Mouse (Mus musculus) forebrain, embryonic 13.5 days (tissue): ENCODE measurements around the gene Asic5. TPM values are rescaled to one million over a fixed set of nuclear protein-coding genes. Genes with fewer than 3 reads are reported as not detected.

Source experiments
- ATAC-seq: fragments of 200-750 bp; cut with Nextera tagmentation; 2 replicates; pipeline ENCODE4 v1.8.0; 2017
- H3K27ac ChIP-seq: fragments of 300-500 bp; sonication (generic); 2 replicates; pipeline ENCODE4 v1.5.1; 2015; ENCODE audit warnings: inconsistent platforms, mild to moderate bottlenecking, moderate library complexity
- H3K27me3 ChIP-seq: fragments of 300-500 bp; sonication (generic); 2 replicates; pipeline ENCODE4 v1.6.1; 2015; ENCODE audit warnings: mild to moderate bottlenecking, inconsistent platforms
- H3K36me3 ChIP-seq: fragments of 300-500 bp; sonication (generic); 2 replicates; pipeline ENCODE4 v1.6.1; 2015; ENCODE audit warnings: mild to moderate bottlenecking, inconsistent platforms; ENCODE audit not compliant: poor library complexity, severe bottlenecking
- H3K4me1 ChIP-seq: fragments of 300-500 bp; sonication (generic); 2 replicates; pipeline ENCODE4 v1.6.1; 2015; ENCODE audit warnings: inconsistent platforms
- H3K4me2 ChIP-seq: fragments of 300-500 bp; sonication (generic); 2 replicates; pipeline ENCODE4 v1.6.1; 2015; ENCODE audit warnings: inconsistent platforms, mild to moderate bottlenecking, moderate library complexity
- H3K4me3 ChIP-seq: fragments of 300-500 bp; sonication (generic); 2 replicates; pipeline ENCODE4 v1.5.1; 2015; ENCODE audit warnings: mild to moderate bottlenecking, inconsistent platforms
- H3K9ac ChIP-seq: fragments of 300-500 bp; sonication (generic); 2 replicates; pipeline ENCODE4 v1.6.1; 2015; ENCODE audit warnings: mild to moderate bottlenecking, inconsistent platforms
- H3K9me3 ChIP-seq: fragments of 300-500 bp; sonication (generic); replicated peaks from 2 replicates; pipeline ENCODE4 v1.6.1; 2016; ENCODE audit warnings: inconsistent platforms
- whole genome bisulfite sequencing: fragments of 180-500 bp; shearing (Covaris S2); methylation state at CpG from one replicate; pipeline ENCODE4 v1.1.7; 2015; 5-methylcytosine and 5-hydroxymethylcytosine counted together
- polyA plus RNA-seq: library from polyadenylated mRNA; unstranded; fragments of >200 nt; fragmentation: Nextera tagmentation; extraction: Ambion mirVana; gene quantifications from 2 replicates; pipeline ENCODE4 v1.2.1, GENCODE M21; 2015

Asic5 gene
- polyA plus RNA-seq, 1 experiment from 2014 or later: not detected

DNA sequence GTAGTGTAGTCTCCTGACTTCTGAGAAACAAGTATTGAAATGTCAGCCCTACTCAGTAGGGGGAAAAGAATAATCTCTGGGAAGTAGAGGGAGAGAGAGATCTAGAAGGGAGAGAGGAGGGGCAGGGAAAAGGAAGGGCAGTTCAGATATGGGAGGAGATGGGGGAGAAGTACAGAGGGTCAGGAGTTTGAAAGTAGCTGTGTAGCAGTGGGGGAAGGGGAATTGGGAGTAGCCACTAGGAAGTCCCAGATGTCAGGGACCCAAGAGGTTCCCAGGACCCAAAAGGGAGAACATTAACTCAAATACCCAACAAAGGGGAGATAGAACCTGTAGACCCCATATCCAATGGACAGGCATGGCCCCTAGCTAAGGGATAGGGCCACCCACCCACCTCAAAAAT lies 6.0 kb upstream of the Asic5 start, which contains the start of gene Tdo2:
Gene Tdo2 (minus strand): TSS at position 101 of the 400 bp plus-strand sequence.
- ATAC-seq: no peak

DNA sequence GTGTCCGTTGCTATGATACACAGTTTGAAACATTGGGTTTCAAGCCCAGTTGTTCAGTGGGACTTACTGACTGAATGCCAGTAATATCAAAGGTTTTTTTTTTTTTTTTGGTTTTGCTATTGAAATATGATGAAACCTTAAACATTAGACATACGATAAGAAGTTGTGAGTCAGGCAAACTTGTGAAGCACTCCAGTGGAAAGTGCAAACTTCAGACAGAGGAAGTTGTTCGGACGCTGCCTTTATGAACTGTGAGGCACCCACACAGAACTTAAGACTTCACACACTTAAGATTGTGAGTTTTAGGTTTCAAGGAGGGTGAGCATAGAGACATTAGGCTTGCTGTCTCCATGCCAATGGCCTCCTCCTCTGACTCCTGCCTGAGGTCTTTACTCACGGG lies 514 bp upstream of the Asic5 start:
- H3K9ac ChIP-seq: no peak overlapping the region
- H3K36me3 ChIP-seq: no peaks in the 10 kb centered on the region
- no peak for ATAC-seq
- peaks cover 4% of the 10 kb centered on the region; the same call in 1 of the 2 replicates for H3K4me1 ChIP-seq
- no peak overlapping the region for H3K27ac ChIP-seq
- H3K4me3 ChIP-seq: no peak overlapping the region
- H3K4me2 ChIP-seq: no peak overlapping the region
- 94% methylated on average over 5 of the region's 5 CpGs for WGBS
- H3K27me3 ChIP-seq: no peaks in the 10 kb centered on the region
- no peaks in the 10 kb centered on the region for H3K9me3 ChIP-seq

More for the DNA sequence above, 6.0 kb upstream of the Asic5 start, which contains the start of gene Tdo2:
- no peaks in the 10 kb centered on the region for H3K27me3 ChIP-seq
- H3K4me1 ChIP-seq: no peaks in the 10 kb centered on the region
- no peak within 1 kb of the TSS for H3K4me2 ChIP-seq
- no peak within 1 kb of the TSS for H3K4me3 ChIP-seq
- H3K27ac ChIP-seq: no peak within 1 kb of the TSS
- no peaks in the 10 kb centered on the region for H3K36me3 ChIP-seq
- no peaks in the 10 kb centered on the region for H3K9me3 ChIP-seq
- H3K9ac ChIP-seq: no peak within 1 kb of the TSS

GRCm38 (mm10) chr3:81983120-81983895 lies 1.2 kb downstream of the Asic5 start:
- no peaks in the 10 kb centered on the region for H3K9me3 ChIP-seq
- H3K4me1 ChIP-seq: peaks cover 4% of the 10 kb centered on the region; the same call in 1 of the 2 replicates
- no peak for ATAC-seq
- H3K27ac ChIP-seq: no peak overlapping the region
- H3K27me3 ChIP-seq: no peaks in the 10 kb centered on the region
- H3K9ac ChIP-seq: no peak overlapping the region
- H3K4me3 ChIP-seq: no peak overlapping the region
- no peak overlapping the region for H3K4me2 ChIP-seq
- H3K36me3 ChIP-seq: no peaks in the 10 kb centered on the region
- 79% methylated on average over 8 of the region's 8 CpGs for WGBS

DNA sequence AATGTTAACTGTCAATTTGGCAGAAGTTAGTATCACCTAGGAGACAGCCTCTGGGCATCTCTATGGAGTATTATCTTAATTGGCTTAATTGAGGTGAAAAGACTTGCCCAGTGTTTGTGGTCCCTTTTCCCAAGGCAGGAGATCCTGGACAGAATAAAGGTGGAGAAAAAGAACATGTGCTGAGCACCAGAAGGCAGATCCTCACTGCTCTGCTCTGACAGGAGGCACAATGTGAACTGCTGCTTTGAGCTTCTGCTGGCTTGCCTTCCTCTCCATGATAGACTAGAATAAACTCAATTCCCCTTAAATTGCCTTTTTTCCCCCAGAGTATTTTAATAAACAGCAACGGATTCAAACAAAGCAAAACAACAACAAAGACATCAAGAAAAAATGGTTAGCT lies 3.0 kb downstream of the Asic5 start:
- H3K27ac ChIP-seq: no peak overlapping the region
- no peak for ATAC-seq
- WGBS: 60% methylated on average over 1 of the region's 1 CpGs

DNA sequence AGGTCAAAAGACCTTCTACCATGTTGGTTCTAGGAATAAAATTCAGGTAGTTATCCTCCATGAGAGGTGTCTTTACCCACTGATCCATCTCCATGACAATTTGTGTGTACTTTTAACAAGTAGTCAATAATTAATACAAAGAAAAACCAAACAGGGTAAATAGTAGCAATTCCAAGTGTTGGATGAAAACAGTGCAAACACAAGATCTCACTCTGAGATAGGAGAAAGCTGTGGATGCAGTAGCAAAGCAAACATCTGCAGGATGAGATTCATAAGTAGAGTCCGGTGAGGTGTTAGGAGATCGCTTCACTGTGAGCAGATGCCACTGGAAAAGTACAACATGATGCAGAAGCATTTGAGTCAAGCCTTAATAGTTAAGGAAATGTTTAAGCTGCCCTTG lies 4.0 kb downstream of the Asic5 start:
- no peak overlapping the region for H3K4me3 ChIP-seq
- 98% methylated on average over 2 of the region's 2 CpGs for WGBS
- peaks cover 4% of the 10 kb centered on the region; the same call in 1 of the 2 replicates for H3K4me1 ChIP-seq
- no peak overlapping the region for H3K4me2 ChIP-seq
- H3K9ac ChIP-seq: no peak overlapping the region
- H3K27ac ChIP-seq: no peak overlapping the region
- ATAC-seq: no peak
- H3K36me3 ChIP-seq: no peaks in the 10 kb centered on the region
- no peaks in the 10 kb centered on the region for H3K27me3 ChIP-seq
- H3K9me3 ChIP-seq: no peaks in the 10 kb centered on the region

More for the DNA sequence above, 3.0 kb downstream of the Asic5 start:
- no peak overlapping the region for H3K9ac ChIP-seq
- H3K4me1 ChIP-seq: peaks cover 4% of the 10 kb centered on the region; the same call in 1 of the 2 replicates
- no peak overlapping the region for H3K4me2 ChIP-seq
- no peak overlapping the region for H3K4me3 ChIP-seq
- no peaks in the 10 kb centered on the region for H3K9me3 ChIP-seq
- no peaks in the 10 kb centered on the region for H3K36me3 ChIP-seq
- H3K27me3 ChIP-seq: no peaks in the 10 kb centered on the region

DNA sequence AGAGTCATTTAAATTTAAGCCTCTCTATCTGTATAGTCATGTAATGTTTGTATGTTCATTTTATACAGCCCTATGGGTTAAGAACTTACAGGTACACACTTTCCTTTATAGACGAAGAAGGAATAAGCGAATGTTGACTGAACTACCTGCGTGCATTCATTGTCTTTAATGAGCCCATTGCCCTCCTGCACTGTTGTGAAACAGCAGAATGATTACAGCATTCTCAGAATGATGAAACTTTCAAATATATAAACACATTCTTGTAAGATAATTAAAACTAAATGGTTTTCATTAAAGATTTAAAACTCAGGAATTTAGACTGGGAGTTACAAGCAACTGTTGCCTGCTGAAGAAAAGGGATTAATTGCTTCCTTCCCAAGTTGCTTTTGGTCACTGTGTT lies 5.5 kb downstream of the Asic5 start:
- no peaks in the 10 kb centered on the region for H3K36me3 ChIP-seq
- no peak for ATAC-seq
- H3K27ac ChIP-seq: no peak overlapping the region
- no peaks in the 10 kb centered on the region for H3K9me3 ChIP-seq
- H3K4me2 ChIP-seq: no peak overlapping the region
- H3K4me3 ChIP-seq: no peak overlapping the region
- peaks cover 4% of the 10 kb centered on the region; the same call in 1 of the 2 replicates for H3K4me1 ChIP-seq
- H3K9ac ChIP-seq: no peak overlapping the region
- WGBS: 95% methylated on average over 3 of the region's 3 CpGs
- H3K27me3 ChIP-seq: no peaks in the 10 kb centered on the region

DNA sequence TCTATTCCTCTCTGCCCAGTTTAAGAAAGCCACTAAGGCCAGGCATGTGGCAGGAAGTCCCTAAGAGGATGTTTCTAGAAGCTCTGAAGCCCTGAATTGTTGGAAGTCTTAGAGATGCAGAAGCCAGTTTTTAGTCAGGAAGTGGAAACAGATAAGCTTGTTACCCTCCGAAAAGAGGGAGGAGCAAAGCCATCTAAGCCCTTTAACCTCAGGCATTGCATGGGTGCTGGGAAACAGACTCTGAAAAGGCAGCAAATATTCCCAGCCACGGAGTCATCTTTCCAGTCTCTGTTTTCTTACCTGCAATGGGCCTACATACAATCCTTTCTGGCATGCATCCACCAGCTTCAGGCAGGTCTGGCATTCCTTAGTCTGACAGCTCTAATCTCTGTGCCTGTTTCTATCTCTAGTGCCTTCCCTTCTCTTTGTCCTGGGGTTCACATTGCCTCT lies 7.6 kb downstream of the Asic5 start:
- no peak for ATAC-seq
- Histone ChIP-seq H3K4me2 (no peak overlapping the region), H3K9me3 (no peaks in the 10 kb centered on the region), H3K4me1 (peaks cover 4% of the 10 kb centered on the region; the same call in 1 of the 2 replicates), H3K36me3 (no peaks in the 10 kb centered on the region), H3K27me3 (no peaks in the 10 kb centered on the region), H3K9ac (no peak overlapping the region), H3K4me3 (no peak overlapping the region), H3K27ac (no peak overlapping the region)
- 46% methylated on average over 2 of the region's 2 CpGs for WGBS

- H3K4me3 ChIP-seq: no peak overlapping the region
- H3K4me2 ChIP-seq: no peak overlapping the region
- 63% methylated on average over 3 of the region's 3 CpGs for WGBS
- H3K9me3 ChIP-seq: no peaks in the 10 kb centered on the region
- no peak overlapping the region for H3K9ac ChIP-seq
- no peak overlapping the region for H3K27ac ChIP-seq
- ATAC-seq: no peak
- no peaks in the 10 kb centered on the region for H3K36me3 ChIP-seq
- H3K27me3 ChIP-seq: no peaks in the 10 kb centered on the region
- no peaks in the 10 kb centered on the region for H3K4me1 ChIP-seq
Measured at GRCm38 (mm10) chr3:81990531-81990930, 8.4 kb downstream of the Asic5 start.

- Histone ChIP-seq H3K9ac (no peak overlapping the region), H3K4me1 (no peaks in the 10 kb centered on the region), H3K4me3 (no peak overlapping the region), H3K36me3 (no peaks in the 10 kb centered on the region), H3K27ac (no peak overlapping the region), H3K27me3 (no peaks in the 10 kb centered on the region), H3K4me2 (no peak overlapping the region), H3K9me3 (no peaks in the 10 kb centered on the region)
- WGBS: 36% methylated on average over 4 of the region's 4 CpGs
- no peak for ATAC-seq
Measured at GRCm38 (mm10) chr3:81995371-81995770, 13.3 kb downstream of the Asic5 start.

- peak; percentile 76 for ATAC-seq
- 2% methylated on average over 1 of the region's 1 CpGs for WGBS
- Histone ChIP-seq H3K4me3 (no peak overlapping the region), H3K9me3 (no peaks in the 10 kb centered on the region), H3K27ac (no peak overlapping the region), H3K4me2 (no peak overlapping the region), H3K36me3 (no peaks in the 10 kb centered on the region), H3K9ac (no peak overlapping the region), H3K4me1 (no peaks in the 10 kb centered on the region), H3K27me3 (no peaks in the 10 kb centered on the region)
Measured at GRCm38 (mm10) chr3:81995988-81996387, 13.9 kb downstream of the Asic5 start.

GRCm38 (mm10) chr3:82007002-82007401 lies 24.9 kb downstream of the Asic5 start:
- no peaks in the 10 kb centered on the region for H3K36me3 ChIP-seq
- ATAC-seq: no peak
- H3K4me3 ChIP-seq: no peak overlapping the region
- H3K27ac ChIP-seq: no peak overlapping the region
- H3K9ac ChIP-seq: no peak overlapping the region
- 91% methylated on average over 1 of the region's 1 CpGs for WGBS
- H3K9me3 ChIP-seq: no peaks in the 10 kb centered on the region
- H3K27me3 ChIP-seq: no peaks in the 10 kb centered on the region
- no peak overlapping the region for H3K4me2 ChIP-seq
- H3K4me1 ChIP-seq: no peaks in the 10 kb centered on the region

GRCm38 (mm10) chr3:82014148-82014703 lies 32.1 kb downstream of the Asic5 start:
- H3K9me3 ChIP-seq: no peaks in the 10 kb centered on the region
- 0 out of 2 replicates have a peak, but pooled peaks cover 5% of the 10 kb centered on the region for H3K4me1 ChIP-seq
- no peak overlapping the region for H3K4me3 ChIP-seq
- H3K36me3 ChIP-seq: no peaks in the 10 kb centered on the region
- no peaks in the 10 kb centered on the region for H3K27me3 ChIP-seq
- ATAC-seq: peak; percentile 76
- no peak overlapping the region for H3K27ac ChIP-seq
- H3K4me2 ChIP-seq: no peak overlapping the region
- H3K9ac ChIP-seq: no peak overlapping the region
- 32% methylated on average over 7 of the region's 7 CpGs for WGBS
